Mouse (Mus musculus) lung, embryonic 16.5 days (tissue): ENCODE measurements around the gene Rnf185. TPM values are rescaled to one million over a fixed set of nuclear protein-coding genes. Genes with fewer than 3 reads are reported as not detected.
A peak's percentile ranks its signal among the peaks of the same experiment; 100 is the strongest.

Experiments used
- ATAC-seq: fragments of 200-750 bp; cut with Nextera tagmentation; 2 replicates; pipeline ENCODE4 v1.8.0; 2017; ENCODE audit warnings: low read depth, mild to moderate bottlenecking, moderate library complexity
- H3K27ac ChIP-seq: fragments of 300-500 bp; sonication (generic); 2 replicates; pipeline ENCODE4 v1.5.1; 2014; ENCODE audit warnings: mild to moderate bottlenecking, control low read depth, low read length
- H3K27me3 ChIP-seq: fragments of 300-500 bp; sonication (generic); 2 replicates; pipeline ENCODE4 v1.6.1; 2014; ENCODE audit warnings: low read depth, low read length, mixed read lengths; ENCODE audit not compliant: control insufficient read depth, insufficient read depth
- H3K36me3 ChIP-seq: fragments of 300-500 bp; sonication (generic); 2 replicates; pipeline ENCODE4 v1.6.1; 2014; ENCODE audit warnings: low read length; ENCODE audit not compliant: control insufficient read depth, insufficient read depth
- H3K4me1 ChIP-seq: fragments of 300-500 bp; sonication (generic); replicated peaks from 2 replicates; pipeline ENCODE4 v1.6.1; 2014; ENCODE audit warnings: low read length, mixed read lengths; ENCODE audit not compliant: control insufficient read depth, insufficient read depth
- H3K4me2 ChIP-seq: fragments of 300-500 bp; sonication (generic); 2 replicates; pipeline ENCODE4 v1.6.1; 2014; ENCODE audit warnings: low read depth, low read length, control low read depth
- H3K4me3 ChIP-seq: fragments of 300-500 bp; sonication (generic); 2 replicates; pipeline ENCODE4 v1.5.1; 2014; ENCODE audit warnings: mild to moderate bottlenecking, low read length, control low read depth
- H3K9ac ChIP-seq: fragments of 300-500 bp; sonication (generic); 2 replicates; pipeline ENCODE4 v1.6.1; 2014; ENCODE audit warnings: low read length, control low read depth
- H3K9me3 ChIP-seq: fragments of 300-500 bp; sonication (generic); 2 replicates; pipeline ENCODE4 v1.6.1; 2016; ENCODE audit warnings: low read length; ENCODE audit not compliant: control insufficient read depth
- WGBS: fragments of 180-500 bp; shearing (Covaris S2); extraction: QIAGEN DNeasy Blood & Tissue Kit; methylation state at CpG from one replicate; pipeline ENCODE4 v1.1.7; 2014; 5-methylcytosine and 5-hydroxymethylcytosine counted together
- polyA plus RNA-seq: library from polyadenylated mRNA; unstranded; fragments of >200 nt; fragmentation: Nextera tagmentation; extraction: Ambion mirVana; gene quantifications from 2 replicates; pipeline ENCODE4 v1.2.1, GENCODE M21; 2015

Rnf185 gene
- polyA plus RNA-seq: 31.2 and 32.8 TPM in 2 replicates

- H3K36me3 ChIP-seq: no peaks in the 10 kb centered on the region; the same call in 1 of the 2 replicates
- H3K4me2 ChIP-seq: peak within 1 kb of the TSS; percentile 95
- no peaks in the 10 kb centered on the region for H3K9me3 ChIP-seq
- peak; percentile 98 for ATAC-seq
- H3K27ac ChIP-seq: peak within 1 kb of the TSS; percentile 92
- H3K9ac ChIP-seq: peak within 1 kb of the TSS; percentile 88
- H3K27me3 ChIP-seq: no peaks in the 10 kb centered on the region
- WGBS: under 1% methylated on average over 45 of the region's 45 CpGs
- peaks cover 13% of the 10 kb centered on the region for H3K4me1 ChIP-seq
- H3K4me3 ChIP-seq: peak within 1 kb of the TSS; percentile 79
Observed at GRCm38 (mm10) chr11:3452167-3452639, at the start of gene Rnf185. Gene Rnf185 (minus strand): TSS chr11:3452363.

GRCm38 (mm10) chr11:3497296-3497695 lies 45.1 kb upstream of the Rnf185 start:
- no peak for ATAC-seq
- Histone ChIP-seq H3K27me3 (no peaks in the 10 kb centered on the region), H3K36me3 (no peaks in the 10 kb centered on the region), H3K9ac (no peak overlapping the region), H3K4me3 (no peak overlapping the region), H3K4me1 (no peaks in the 10 kb centered on the region), H3K27ac (peak overlapping the region; percentile 17; the same call in 1 of the 2 replicates), H3K4me2 (no peak overlapping the region), H3K9me3 (no peaks in the 10 kb centered on the region)
- WGBS: 69% methylated on average over 1 of the region's 1 CpGs

- Histone ChIP-seq H3K9ac (no peak overlapping the region), H3K4me1 (no peaks in the 10 kb centered on the region), H3K9me3 (no peaks in the 10 kb centered on the region), H3K36me3 (no peaks in the 10 kb centered on the region), H3K27me3 (no peaks in the 10 kb centered on the region), H3K4me2 (no peak overlapping the region), H3K27ac (peak overlapping the region; percentile 17), H3K4me3 (no peak overlapping the region)
- peak; percentile 35; the same call in 1 of the 2 replicates for ATAC-seq
- 41% methylated on average over 5 of the region's 5 CpGs for WGBS
Observed at GRCm38 (mm10) chr11:3496756-3497155, 44.6 kb upstream of the Rnf185 start.

- H3K9ac ChIP-seq: no peak overlapping the region
- no peaks in the 10 kb centered on the region for H3K27me3 ChIP-seq
- H3K9me3 ChIP-seq: no peaks in the 10 kb centered on the region
- no peak overlapping the region for H3K4me2 ChIP-seq
- no peak for ATAC-seq
- 87% methylated on average over 14 of the region's 14 CpGs for WGBS
- no peaks in the 10 kb centered on the region for H3K36me3 ChIP-seq
- H3K27ac ChIP-seq: no peak overlapping the region
- no peaks in the 10 kb centered on the region for H3K4me1 ChIP-seq
- no peak overlapping the region for H3K4me3 ChIP-seq
Observed at GRCm38 (mm10) chr11:3495496-3495895, 43.3 kb upstream of the Rnf185 start.

- H3K9me3 ChIP-seq: no peaks in the 10 kb centered on the region
- no peaks in the 10 kb centered on the region for H3K4me1 ChIP-seq
- no peak overlapping the region for H3K27ac ChIP-seq
- H3K36me3 ChIP-seq: no peaks in the 10 kb centered on the region
- no peak overlapping the region for H3K9ac ChIP-seq
- WGBS: 79% methylated on average over 17 of the region's 17 CpGs
- H3K4me3 ChIP-seq: no peak overlapping the region
- H3K4me2 ChIP-seq: no peak overlapping the region
- no peak for ATAC-seq
- no peaks in the 10 kb centered on the region for H3K27me3 ChIP-seq
Observed at GRCm38 (mm10) chr11:3494857-3495256, 42.7 kb upstream of the Rnf185 start.

GRCm38 (mm10) chr11:3492748-3493147 lies 40.6 kb upstream of the Rnf185 start:
- WGBS: 66% methylated on average over 4 of the region's 4 CpGs
- no peak overlapping the region for H3K4me3 ChIP-seq
- H3K4me2 ChIP-seq: no peak overlapping the region
- H3K36me3 ChIP-seq: no peaks in the 10 kb centered on the region
- H3K27me3 ChIP-seq: no peaks in the 10 kb centered on the region
- ATAC-seq: no peak
- H3K27ac ChIP-seq: no peak overlapping the region
- H3K4me1 ChIP-seq: no peaks in the 10 kb centered on the region
- no peak overlapping the region for H3K9ac ChIP-seq
- H3K9me3 ChIP-seq: no peaks in the 10 kb centered on the region

GRCm38 (mm10) chr11:3489036-3489435 lies 36.9 kb upstream of the Rnf185 start:
- no peak for ATAC-seq
- no peak overlapping the region for H3K4me2 ChIP-seq
- no peak overlapping the region for H3K4me3 ChIP-seq
- no peaks in the 10 kb centered on the region for H3K27me3 ChIP-seq
- no peaks in the 10 kb centered on the region for H3K4me1 ChIP-seq
- H3K36me3 ChIP-seq: no peaks in the 10 kb centered on the region
- no peaks in the 10 kb centered on the region for H3K9me3 ChIP-seq
- no peak overlapping the region for H3K27ac ChIP-seq
- 45% methylated on average over 5 of the region's 5 CpGs for WGBS
- no peak overlapping the region for H3K9ac ChIP-seq

- Histone ChIP-seq H3K4me3 (no peak within 1 kb of the TSS), H3K27ac (no peak within 1 kb of the TSS), H3K36me3 (no peaks in the 10 kb centered on the region), H3K4me1 (no peaks in the 10 kb centered on the region), H3K9me3 (no peaks in the 10 kb centered on the region), H3K27me3 (no peaks in the 10 kb centered on the region), H3K4me2 (no peak within 1 kb of the TSS), H3K9ac (no peak within 1 kb of the TSS)
- 15% methylated on average over 11 of the region's 11 CpGs for WGBS
- peak; percentile 39; the same call in 1 of the 2 replicates for ATAC-seq
Observed at GRCm38 (mm10) chr11:3487952-3488570, 35.9 kb upstream of the Rnf185 start, which contains the start of gene Pla2g3. Gene Pla2g3 (plus strand): TSS chr11:3488284.

- no peak for ATAC-seq
- Histone ChIP-seq H3K9ac (no peak overlapping the region), H3K9me3 (no peaks in the 10 kb centered on the region), H3K27me3 (no peaks in the 10 kb centered on the region), H3K4me1 (no peaks in the 10 kb centered on the region), H3K4me3 (no peak overlapping the region), H3K4me2 (no peak overlapping the region), H3K27ac (no peak overlapping the region), H3K36me3 (no peaks in the 10 kb centered on the region)
- WGBS: 53% methylated on average over 7 of the region's 7 CpGs
Observed at GRCm38 (mm10) chr11:3486349-3486748, 34.2 kb upstream of the Rnf185 start.
